Comparison of ENCODE assay signal across 20 mouse cellular contexts in the genomic region with DNA sequence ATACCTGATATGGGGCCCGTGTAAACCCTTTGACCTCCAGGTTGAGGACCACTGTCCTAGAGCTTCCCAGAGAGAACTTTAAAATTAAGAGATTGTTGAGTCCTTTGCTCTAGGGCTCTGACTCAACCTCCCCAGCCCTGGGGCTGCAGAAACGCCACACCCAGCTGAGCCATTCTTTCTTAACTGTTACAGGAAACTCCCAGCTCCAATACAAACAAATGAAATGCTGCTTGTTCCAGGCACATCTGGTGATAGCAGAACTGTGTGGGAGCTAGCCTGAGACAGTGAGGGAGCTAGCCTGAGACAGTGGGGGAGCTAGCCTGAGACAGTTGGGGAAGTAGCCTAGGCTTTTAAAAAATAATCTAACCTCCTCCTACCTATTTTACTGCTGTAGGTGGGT.
"Had no signal": no experiment of that assay in that cellular context is flagged by ENCODE, and none has a peak within 500 bp of the region (broad histone marks: within the 10 kb centered on the region; RNA-seq: fewer than 3 reads in every experiment).

No protein-coding gene starts in this region.

- H3K4me2 ChIP-seq: limb, embryonic 12.5 days; limb, embryonic 15.5 days; liver, embryonic 11.5 days; lung, embryonic 14.5 days; midbrain, embryonic 13.5 days; neural tube, embryonic 13.5 days had no signal

- H3K36me3 ChIP-seq: limb, embryonic 12.5 days; limb, embryonic 15.5 days; midbrain, embryonic 10.5 days; midbrain, embryonic 13.5 days; neural tube, embryonic 13.5 days had no signal

- H3K27ac ChIP-seq: kidney, postnatal 0 days; left cerebral cortex, adult 2 months; limb, embryonic 15.5 days; liver, embryonic 14.5 days; macrophage; midbrain, embryonic 10.5 days; midbrain, embryonic 13.5 days; neural tube, embryonic 13.5 days had no signal

- DNase-seq: layer of hippocampus, postnatal 36 days; liver, postnatal 0 days; lung, embryonic 14.5 days; retina, postnatal 1 day; right cerebral cortex, postnatal 25 days; spleen, adult 18-20 months; thymus, adult 18-20 months; thymus, postnatal 36 days had no signal

- H3K27me3 ChIP-seq: midbrain, embryonic 13.5 days; neural tube, embryonic 13.5 days had no signal

- ATAC-seq: liver, postnatal 0 days; midbrain, embryonic 13.5 days; midbrain, embryonic 16.5 days had no signal

- H3K4me3 ChIP-seq: left cerebral cortex, adult 2 months; limb, embryonic 12.5 days; limb, embryonic 15.5 days; midbrain, embryonic 10.5 days; midbrain, embryonic 13.5 days; myocyte; neural tube, embryonic 13.5 days had no signal

- H3K4me1 ChIP-seq: neural tube, embryonic 13.5 days had no signal

- H3K9me3 ChIP-seq: limb, embryonic 12.5 days; limb, embryonic 15.5 days; midbrain, embryonic 10.5 days; midbrain, embryonic 13.5 days; neural tube, embryonic 13.5 days had no signal

- H3K9ac ChIP-seq: limb, embryonic 12.5 days; limb, embryonic 15.5 days; liver, embryonic 14.5 days; liver, postnatal 0 days; lung, embryonic 14.5 days; midbrain, embryonic 13.5 days; neural tube, embryonic 13.5 days had no signal
